Mouse (Mus musculus) bone marrow, adult 2 months (tissue): Measurements from ENCODE around the gene Lrrc8a.

Experiments used
- CTCF ChIP-seq: fragments of 200-500 bp; IDR thresholded peaks from 2 replicates; pipeline ENCODE4 v1.5.1; 2011; ENCODE audit warnings: low read length, control low read depth; ENCODE audit not compliant: control insufficient read depth, insufficient read depth
- POLR2A ChIP-seq: fragments of 200-500 bp; IDR thresholded peaks from 2 replicates; pipeline ENCODE4 v1.6.1; 2011; ENCODE audit warnings: low read depth, mild to moderate bottlenecking, control low read depth, low read length, borderline replicate concordance; ENCODE audit not compliant: control insufficient read depth

DNA sequence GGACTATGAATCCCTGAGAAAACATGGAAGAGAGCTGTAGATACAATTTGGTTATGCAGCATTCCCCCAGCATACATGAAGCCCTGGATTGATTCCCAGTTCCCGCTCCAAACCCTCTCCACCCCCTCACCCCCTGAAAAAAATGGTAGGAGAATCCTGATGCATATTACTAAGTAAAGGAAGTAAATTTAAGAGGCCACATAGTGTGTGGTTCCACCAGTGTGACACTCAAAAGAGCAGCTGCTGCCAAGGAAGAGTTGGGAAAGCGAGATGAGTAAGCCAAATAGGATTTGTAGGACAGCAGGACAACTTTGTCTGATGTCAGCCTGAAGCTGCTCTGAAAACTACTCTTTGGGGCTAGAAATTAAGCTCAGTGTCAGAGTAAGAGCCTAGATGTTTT, 74.0 kb downstream of the Lrrc8a start:
- TF ChIP-seq CTCF (no peak), POLR2A (no peak)
